Mouse (Mus musculus) embryo, embryonic 10 days (tissue): ENCODE measurements around the gene Kif5a.
"Not testable (repeated sequence)": the region's sequence is repeated elsewhere in the genome, so short reads cannot be mapped to it uniquely, and the experiment has no call there.

Experiments
- DNase-seq: peaks from one replicate; pipeline ENCODE4 v3.0.0-alpha.2; 2015; ENCODE audit warnings: low spot score

Gene Kif5a

DNA sequence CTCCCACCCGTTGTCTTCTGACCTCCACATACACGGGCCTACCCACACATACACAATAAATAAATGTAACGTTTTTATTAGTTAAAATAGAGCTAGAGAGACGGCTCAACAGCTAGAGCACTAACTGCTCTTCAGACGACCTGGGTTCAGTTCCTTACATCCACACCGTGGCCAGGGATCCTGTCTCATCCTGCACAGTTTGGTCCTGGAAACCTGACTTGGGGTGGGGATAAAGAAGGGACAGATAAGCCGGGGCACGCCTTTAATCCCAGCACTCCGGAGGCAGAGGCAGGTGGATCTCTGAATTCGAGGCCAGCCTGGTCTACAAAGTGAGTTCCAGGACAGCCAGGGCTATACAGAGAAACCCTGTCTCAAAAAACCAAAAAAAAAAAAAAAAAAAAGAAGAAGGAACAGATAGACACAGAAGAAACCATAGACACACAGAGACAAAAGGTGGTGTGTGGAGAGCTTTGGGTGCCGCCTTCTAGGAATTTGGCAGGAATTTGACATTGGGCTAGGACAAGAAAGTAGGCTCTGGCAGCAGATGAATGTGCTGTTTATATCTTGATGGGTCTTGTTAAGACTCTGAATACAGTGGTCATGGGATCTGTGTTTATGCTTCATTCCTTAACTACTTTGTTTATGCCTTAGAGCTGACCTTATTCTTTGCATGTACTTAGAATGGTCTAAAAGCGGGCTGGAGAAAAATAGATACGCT is 49.3 kb downstream of the Kif5a start:
- DNase-seq: no peak

DNA sequence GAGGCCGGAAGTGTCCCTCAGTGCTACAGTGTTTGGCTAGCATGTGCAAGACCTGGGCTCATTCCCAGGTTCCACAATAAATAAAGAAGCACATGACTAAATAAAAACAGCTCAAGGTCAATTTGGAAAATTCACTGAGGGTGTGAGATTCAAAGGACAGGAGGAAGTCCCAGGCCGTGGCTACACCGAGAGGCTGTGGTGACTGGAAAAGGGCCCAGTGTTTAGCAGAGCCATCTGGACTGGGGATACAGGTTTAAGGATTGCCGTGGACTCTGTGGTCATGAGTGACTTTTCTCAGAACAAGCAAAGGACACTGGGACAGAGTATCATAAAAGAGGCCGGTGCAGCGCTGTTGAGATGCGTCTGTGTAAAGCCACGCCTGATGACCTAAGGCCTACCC is 49.9 kb downstream of the Kif5a start:
- no peak for DNase-seq

DNA sequence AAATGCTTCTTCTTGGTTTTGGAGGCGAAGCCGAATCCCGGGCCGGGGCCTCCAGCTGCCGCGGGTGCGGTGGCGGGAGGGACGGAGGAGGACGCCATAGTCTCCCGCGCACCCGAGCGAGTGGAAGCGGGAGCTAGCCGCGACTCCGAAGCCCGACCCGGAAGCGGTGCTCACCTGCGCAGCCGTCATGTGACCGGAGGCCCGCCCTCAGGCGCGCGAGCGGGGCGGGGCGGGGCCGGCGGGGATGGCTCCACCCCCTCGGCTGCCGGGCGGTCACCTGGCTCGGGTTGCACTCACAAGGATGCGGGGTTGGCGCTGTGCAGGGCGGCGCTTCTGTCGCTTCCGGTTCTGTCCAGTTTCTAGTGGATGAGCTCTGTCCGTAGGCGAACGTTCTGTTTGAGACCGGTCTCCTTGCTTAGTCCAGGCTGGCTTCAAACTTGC is 51.7 kb downstream of the Kif5a start, which contains the start of gene Pip4k2c:
Gene Pip4k2c, minus strand, starts transcription at position 172 of the 441 bp plus-strand sequence.
- DNase-seq: peak; percentile 93

DNA sequence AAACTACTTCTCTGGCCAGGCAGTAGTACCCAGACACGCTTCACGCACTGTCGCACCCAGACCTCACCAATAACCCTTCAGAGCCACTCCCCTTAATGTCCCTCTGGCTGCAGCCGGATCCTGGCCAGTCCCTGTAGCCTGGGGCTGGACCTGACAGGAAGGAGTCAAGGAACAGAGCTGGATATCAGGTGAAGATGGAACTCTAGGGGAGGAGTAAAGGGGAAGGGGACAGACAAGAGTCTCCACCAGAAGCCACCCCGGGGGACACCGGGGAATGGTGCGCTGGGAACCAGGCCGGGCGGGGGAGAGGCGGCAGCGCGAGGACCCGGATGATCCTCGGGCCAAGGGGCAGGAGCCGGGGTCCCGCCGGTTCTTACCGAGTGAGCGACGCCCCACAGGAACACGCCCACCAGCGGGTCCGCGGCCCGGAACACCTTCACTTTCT is 52.2 kb downstream of the Kif5a start:
- peak; percentile 43 for DNase-seq

DNA sequence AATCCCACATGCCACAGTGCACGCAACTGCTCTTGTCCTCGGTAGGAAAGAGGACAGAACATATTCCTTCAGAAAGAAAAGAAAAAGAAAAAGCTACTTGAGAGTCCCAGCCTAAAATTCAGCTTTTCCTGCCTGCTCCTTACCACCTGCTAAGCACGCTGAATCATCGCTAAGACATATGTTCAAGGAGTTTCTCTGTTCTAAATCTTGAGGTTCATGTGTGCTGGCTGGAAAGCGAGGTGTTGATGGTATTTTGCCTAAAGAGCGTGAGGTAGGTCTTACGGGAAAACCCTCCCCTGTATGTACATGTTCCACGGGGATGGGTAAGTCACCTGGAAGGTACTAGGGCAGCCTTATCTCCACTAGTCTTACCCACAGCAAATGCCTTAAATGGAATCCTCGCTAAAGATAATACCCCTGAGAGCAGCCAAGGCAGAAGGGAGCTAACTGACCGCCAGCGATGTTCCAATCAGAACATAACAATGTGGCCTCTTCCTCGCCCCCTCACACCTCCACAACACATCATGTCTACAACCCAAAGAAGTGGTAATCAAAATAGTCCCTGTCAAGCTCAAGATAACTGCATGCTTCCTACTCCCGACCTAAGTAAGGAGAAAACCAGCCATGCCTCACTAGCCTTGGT is 53.1 kb downstream of the Kif5a start:
- no peak for DNase-seq

DNA sequence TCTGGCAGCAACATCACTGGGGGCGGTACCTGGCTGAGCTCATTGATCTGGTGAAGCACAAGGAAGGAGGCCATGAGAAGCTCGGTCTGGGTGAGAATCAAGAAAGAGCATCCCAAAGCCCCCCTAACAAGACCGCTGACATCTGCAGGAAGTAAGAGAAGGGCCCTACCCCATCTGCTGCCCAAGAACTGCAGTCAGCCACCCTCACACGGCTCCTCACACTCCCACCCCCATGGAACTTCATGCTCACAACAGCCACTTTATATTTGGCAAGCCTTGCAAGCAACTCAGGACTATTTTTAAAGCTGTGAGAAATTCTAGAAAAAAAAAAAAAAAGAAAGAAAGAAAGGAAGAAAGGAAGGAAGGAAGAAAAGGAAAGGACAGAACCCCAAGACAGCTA is 54.2 kb downstream of the Kif5a start:
- no peak for DNase-seq

- no peak for DNase-seq
Observed at GRCm38 (mm10) chr10:127205373-127205772, 57.8 kb downstream of the Kif5a start.

DNA sequence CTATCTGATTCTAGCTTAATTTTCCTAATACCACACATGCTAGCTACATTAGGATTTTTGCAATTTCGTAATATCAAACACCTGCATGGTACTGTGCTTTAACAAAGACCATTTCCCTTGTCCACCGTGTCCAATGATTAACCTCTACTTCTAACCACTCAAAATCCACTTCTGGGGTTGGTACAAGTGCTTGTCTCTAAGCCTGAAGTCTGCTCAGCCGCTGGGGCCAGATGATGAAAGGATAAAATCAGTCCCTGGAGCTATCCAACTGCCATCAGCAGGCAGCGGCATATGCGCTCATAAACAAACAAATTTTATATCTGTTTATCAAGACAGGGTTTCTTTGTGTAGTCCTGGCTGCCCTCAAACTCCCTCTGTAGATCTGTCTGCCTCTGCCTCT is 58.6 kb downstream of the Kif5a start:
- no peak for DNase-seq

DNA sequence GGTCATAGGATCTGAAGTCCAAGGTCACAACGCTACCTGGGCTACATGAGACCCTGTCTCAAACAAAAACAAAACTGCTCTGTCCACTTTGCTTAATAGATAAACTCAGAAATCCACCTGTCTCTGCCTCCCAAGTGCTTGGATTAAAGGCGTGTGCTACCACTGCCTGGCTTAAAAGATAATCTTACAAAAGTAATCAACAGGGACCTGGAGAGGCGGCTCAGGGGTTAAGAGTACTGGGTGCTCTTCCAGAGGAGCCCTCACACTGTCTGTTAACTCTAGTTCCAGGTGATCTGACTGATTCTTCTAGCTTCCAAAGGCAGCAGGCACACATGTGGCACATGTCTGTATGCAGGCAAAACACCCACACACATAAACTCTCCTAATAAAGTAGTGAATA is 60.0 kb downstream of the Kif5a start:
- DNase-seq: no peak

DNA sequence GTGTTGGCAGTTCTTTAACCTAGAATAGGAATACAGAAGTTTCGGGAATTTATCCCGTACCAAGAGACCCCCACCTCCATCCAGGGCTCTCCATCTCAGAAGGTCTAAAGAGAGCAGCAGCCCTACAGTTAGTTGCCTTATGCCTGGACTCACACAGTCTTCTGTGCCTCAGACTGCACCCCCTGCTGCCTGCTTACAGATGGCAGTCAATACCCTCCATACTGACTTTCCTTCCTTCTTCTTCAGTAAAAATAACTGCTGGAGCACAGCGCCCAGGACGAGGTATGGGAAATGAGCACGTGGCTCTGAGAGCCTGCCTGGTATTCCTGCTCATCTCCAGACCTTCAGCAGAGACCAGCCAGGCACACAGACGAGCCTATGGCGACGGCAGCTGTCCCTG is 62.9 kb downstream of the Kif5a start:
- DNase-seq: no peak

DNA sequence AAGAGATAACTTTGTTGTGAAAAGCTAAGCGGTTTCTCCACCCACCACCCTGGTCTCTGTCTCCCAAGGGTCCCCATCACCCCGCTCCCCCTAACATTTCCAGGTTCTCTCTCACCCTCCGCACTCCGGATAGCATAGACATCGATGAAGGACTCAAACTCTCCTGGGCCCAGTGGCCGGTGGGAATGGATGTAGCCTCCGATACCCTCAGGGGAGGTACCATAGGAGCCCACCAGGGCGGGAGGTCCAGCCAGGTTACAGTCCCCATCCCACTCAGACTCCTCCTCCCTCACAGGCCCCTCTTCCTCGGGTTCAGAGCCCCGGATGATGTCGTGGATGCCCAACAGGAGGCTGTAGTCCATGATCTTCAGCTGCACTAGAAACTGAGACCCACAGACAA is 63.7 kb downstream of the Kif5a start:
- DNase-seq: no peak

- no peak for DNase-seq
Observed at GRCm38 (mm10) chr10:127199068-127199467, 64.1 kb downstream of the Kif5a start.

- no peak for DNase-seq
Observed at GRCm38 (mm10) chr10:127198492-127198891, 64.7 kb downstream of the Kif5a start.

GRCm38 (mm10) chr10:127197505-127198110 is 65.5 kb downstream of the Kif5a start:
- no peak for DNase-seq

DNA sequence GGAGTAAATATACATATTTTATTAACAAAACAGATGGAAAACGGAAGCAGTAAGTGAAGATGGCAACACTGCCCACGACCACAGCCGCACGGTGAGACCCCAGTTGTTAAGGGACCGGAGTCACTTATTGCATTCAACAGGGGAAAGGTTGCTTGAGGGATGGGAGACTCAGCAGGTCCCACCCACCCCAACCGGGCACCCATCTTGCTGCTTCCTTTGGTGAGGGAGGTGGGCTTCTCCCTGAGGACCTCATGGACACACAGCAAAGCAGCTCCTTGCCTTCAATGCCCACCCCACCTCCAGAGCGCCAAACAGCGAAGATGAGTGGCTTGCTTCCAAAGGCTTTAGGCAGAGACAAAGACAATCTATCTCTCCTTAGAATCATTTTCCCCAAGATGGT is 66.0 kb downstream of the Kif5a start:
- no peak for DNase-seq

DNA sequence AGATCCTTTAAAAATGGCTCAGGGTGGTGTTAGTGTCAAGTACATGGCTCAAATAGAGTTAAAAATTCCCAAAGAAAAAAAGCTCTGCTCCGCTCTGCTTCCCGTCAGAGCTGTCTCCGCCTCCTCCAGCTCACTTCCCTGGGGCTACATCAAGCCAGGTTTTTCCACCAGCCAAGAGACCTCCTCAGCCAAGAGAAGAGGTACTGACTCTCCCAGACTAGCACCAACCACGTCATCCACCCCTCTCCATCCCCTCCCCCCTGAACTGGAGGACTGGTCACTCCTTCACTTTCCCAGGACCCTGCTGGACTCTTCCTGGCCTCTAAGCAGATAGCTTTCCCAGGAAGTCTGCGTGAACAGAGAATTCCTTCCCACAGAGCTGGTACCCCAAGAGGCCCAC is 66.8 kb downstream of the Kif5a start:
- DNase-seq: peak; percentile 74

- DNase-seq: peak; percentile 73
Observed at GRCm38 (mm10) chr10:127195328-127196129, 67.6 kb downstream of the Kif5a start, which contains the start of gene Dtx3. Gene Dtx3, minus strand, starts transcription at chr10:127195728.

DNA sequence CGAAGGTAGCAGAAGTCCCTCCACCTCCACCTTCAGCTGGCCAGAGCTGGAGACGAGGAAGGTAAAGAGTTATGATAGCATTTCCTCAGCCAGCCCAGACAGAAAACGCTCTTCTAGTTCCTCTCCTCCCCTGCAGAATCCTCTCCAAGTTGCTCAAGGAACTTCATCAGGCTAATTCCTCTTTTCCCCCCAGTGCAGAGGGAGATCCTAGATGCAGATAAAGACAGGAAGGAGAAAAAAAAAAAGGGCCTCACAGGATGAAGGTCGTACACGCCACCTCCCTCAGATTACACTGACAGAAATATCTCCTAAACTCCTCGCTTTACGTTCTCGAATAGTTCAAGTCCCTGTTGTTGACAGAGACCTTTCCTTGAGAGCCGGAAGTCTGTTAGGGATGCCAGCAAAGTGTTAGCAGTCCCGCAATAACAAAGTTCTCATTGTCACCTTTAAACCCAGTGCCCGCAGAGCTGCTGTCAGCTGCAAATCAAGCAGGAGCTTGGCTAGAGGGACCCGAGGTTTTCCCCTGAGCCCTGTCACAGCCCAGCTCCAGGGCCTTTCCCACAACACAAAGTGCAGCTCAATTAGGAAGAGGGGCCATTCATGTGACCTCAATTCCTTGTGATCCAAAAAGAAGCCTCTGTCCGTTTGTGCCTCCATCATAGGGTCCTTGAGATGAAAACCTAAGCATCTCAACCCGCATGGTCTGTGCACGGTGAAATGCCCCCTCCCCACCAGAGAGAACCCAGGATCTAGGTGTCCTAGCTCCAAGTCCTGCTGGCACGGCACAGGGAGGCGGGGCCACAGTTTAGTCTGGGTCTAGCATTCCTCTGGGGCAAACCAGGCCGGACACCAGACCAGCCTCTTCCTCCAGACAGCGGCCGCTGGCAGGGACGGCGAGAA is 68.5 kb downstream of the Kif5a start:
- DNase-seq: peak; percentile 68

GRCm38 (mm10) chr10:127193011-127193410 is 70.1 kb downstream of the Kif5a start:
- DNase-seq: no peak

DNA sequence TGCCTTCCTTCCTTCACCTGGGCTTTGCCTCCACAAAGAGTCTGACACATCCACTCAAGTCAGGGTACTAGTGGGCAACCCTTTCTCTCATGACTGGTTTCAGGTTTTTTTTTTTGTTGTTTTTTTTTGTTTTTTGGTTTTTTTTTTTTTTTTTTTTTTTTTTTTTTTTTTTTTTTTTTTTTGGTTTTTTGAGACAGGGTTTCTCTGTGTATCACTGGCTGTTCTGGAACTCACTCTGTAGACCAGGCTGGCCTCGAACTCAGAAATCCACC is 71.2 kb downstream of the Kif5a start:
- DNase-seq: not testable (repeated sequence)
